Mouse (Mus musculus) CD8-positive naive resting alpha-beta T cell, adult 2 months (primary cell): ENCODE data around the gene Olfr1417.
"Not testable (repeated sequence)": the region's sequence is repeated elsewhere in the genome, so short reads cannot be mapped to it uniquely, and the experiment has no call there.

Experiments used
- DNase-seq, 2 experiments: peaks; one replicate each; pipeline ENCODE4 v3.0.0; 2022; ENCODE audit warnings: low read depth in 2 of 2, low spot score in 2 of 2

Olfr1417 gene

GRCm38 (mm10) chr19:11839119-11839518 is at the start of gene Olfr1417:
TSS of gene Olfr1417 (minus strand) at chr19:11839219.
- DNase-seq, result no peak

GRCm38 (mm10) chr19:11886265-11886664 is 47.2 kb upstream of the Olfr1417 start, which contains the start of gene Olfr1420:
TSS of gene Olfr1420 (plus strand) at chr19:11886565.
- DNase-seq, result no peak

GRCm38 (mm10) chr19:11878404-11878803 is 39.4 kb upstream of the Olfr1417 start:
- DNase-seq, result not testable (repeated sequence)

GRCm38 (mm10) chr19:11875006-11875405 is 36.0 kb upstream of the Olfr1417 start, which contains the start of gene Olfr1419:
TSS of gene Olfr1419 (minus strand) at chr19:11875106.
- no peak for DNase-seq

- DNase-seq, result no peak
These were observed 28.8 kb upstream of the Olfr1417 start for GRCm38 (mm10) chr19:11867837-11868236.

- no peak for DNase-seq
These were observed 21.9 kb upstream of the Olfr1417 start, which contains the start of gene Olfr1418 for GRCm38 (mm10) chr19:11860966-11861365. TSS of gene Olfr1418 (minus strand) at chr19:11861066.

GRCm38 (mm10) chr19:11856506-11856905 is 17.5 kb upstream of the Olfr1417 start:
- DNase-seq, result no peak

- DNase-seq, result no peak
These were observed 15.8 kb upstream of the Olfr1417 start for GRCm38 (mm10) chr19:11854821-11855220.

- DNase-seq, result no peak
These were observed 13.6 kb upstream of the Olfr1417 start for GRCm38 (mm10) chr19:11852652-11853051.

- DNase-seq, result no peak
These were observed 7.3 kb upstream of the Olfr1417 start for GRCm38 (mm10) chr19:11846333-11846732.

- DNase-seq, result no peak
These were observed 15.5 kb downstream of the Olfr1417 start for GRCm38 (mm10) chr19:11823346-11824065.

GRCm38 (mm10) chr19:11820211-11820610 is 18.8 kb downstream of the Olfr1417 start:
- DNase-seq, result no peak

- peak; percentile 44 to 60 for DNase-seq
These were observed 19.2 kb downstream of the Olfr1417 start for GRCm38 (mm10) chr19:11819800-11820199.

- DNase-seq, result no peak
These were observed 19.8 kb downstream of the Olfr1417 start, which contains the start of gene Stx3 for GRCm38 (mm10) chr19:11819143-11819700. TSS of gene Stx3 (minus strand) at chr19:11819403.

- DNase-seq, result peak in 1 of 2 experiments; percentile 5
These were observed 20.5 kb downstream of the Olfr1417 start for GRCm38 (mm10) chr19:11818199-11819142.

GRCm38 (mm10) chr19:11817586-11817985 is 21.4 kb downstream of the Olfr1417 start:
- DNase-seq, result no peak

GRCm38 (mm10) chr19:11816706-11817105 is 22.3 kb downstream of the Olfr1417 start:
- no peak for DNase-seq

- no peak for DNase-seq
These were observed 24.2 kb downstream of the Olfr1417 start for GRCm38 (mm10) chr19:11814742-11815333.

- DNase-seq, result no peak
These were observed 25.4 kb downstream of the Olfr1417 start for GRCm38 (mm10) chr19:11813649-11814048.

GRCm38 (mm10) chr19:11813136-11813535 is 25.9 kb downstream of the Olfr1417 start:
- no peak for DNase-seq
